In the genomic region with DNA sequence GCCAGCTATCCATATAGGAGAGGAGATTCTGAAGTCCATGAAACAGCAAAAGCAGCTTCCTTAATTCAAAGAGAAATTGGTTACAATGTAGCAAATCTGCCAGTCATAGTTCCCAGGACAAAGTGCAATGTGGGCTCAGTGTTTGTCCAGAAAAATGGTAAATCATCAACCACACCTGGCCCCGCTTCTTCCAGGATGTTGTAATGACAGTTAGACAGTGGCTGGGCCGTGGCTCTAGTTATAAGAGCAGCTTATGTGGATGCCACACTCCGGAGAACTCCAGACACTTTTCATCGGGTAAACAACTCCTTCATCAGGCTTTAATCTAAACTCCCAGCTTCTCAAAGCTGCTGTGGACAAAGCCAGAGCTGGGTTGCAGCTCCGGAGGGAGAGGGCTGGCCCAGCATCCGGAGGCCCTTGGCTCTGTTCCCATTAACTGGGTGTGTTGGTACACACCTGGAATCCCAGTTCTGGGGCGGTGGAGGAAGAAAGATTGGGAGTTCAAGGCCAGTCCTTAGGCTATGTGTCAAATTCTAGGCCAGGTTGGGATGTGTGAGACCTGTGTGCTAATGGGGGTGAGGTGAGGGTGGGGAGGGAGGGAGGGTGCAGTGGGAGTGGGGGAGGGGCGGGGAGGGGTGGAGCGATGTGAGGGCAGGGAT, we compare ENCODE assay signal across 10 mouse cellular contexts.
DNase-seq lines count a peak whose midpoint lies in the region; ATAC-seq lines count a peak whose summit lies in the region.
"Had no signal": no experiment of that assay in that cellular context is flagged by ENCODE, and none has a peak within 500 bp of the region (broad histone marks: within the 10 kb centered on the region; RNA-seq: fewer than 3 reads in every experiment).

No protein-coding gene starts in this region.

- H3K4me3 ChIP-seq in embryonic facial prominence, embryonic 15.5 days (replicated peaks), result no peak overlapping the region
- no peak overlapping the region for H3K4me3 ChIP-seq in embryonic facial prominence, embryonic 10.5 days
- H3K4me3 ChIP-seq in limb, embryonic 13.5 days, result no peak overlapping the region

- H3K4me1 ChIP-seq in embryonic facial prominence, embryonic 15.5 days, result peaks cover 6% of the 10 kb centered on the region; the same call in 1 of the 2 replicates
- H3K4me1 ChIP-seq in embryonic facial prominence, embryonic 10.5 days, result peaks cover 14% of the 10 kb centered on the region
- H3K4me1 ChIP-seq in limb, embryonic 13.5 days, result peaks cover 32% of the 10 kb centered on the region

- no peaks in the 10 kb centered on the region for H3K9me3 ChIP-seq in embryonic facial prominence, embryonic 15.5 days (replicated peaks)
- no peaks in the 10 kb centered on the region for H3K9me3 ChIP-seq in embryonic facial prominence, embryonic 10.5 days
- no peaks in the 10 kb centered on the region for H3K9me3 ChIP-seq in limb, embryonic 13.5 days

- 0 out of 2 replicates have a peak, but pooled peaks have one; percentile 19 for ATAC-seq in embryonic facial prominence, embryonic 15.5 days (ENCODE audit: insufficient number of reproducible peaks, low FRiP score, low TSS enrichment, low read depth)
- peak; percentile 61; the same call in 1 of the 2 replicates for ATAC-seq in limb, embryonic 13.5 days (ENCODE audit: low FRiP score, low read depth)

- no peaks in the 10 kb centered on the region for H3K36me3 ChIP-seq in embryonic facial prominence, embryonic 15.5 days
- H3K36me3 ChIP-seq in embryonic facial prominence, embryonic 10.5 days (replicated peaks), result no peaks in the 10 kb centered on the region
- H3K36me3 ChIP-seq in limb, embryonic 13.5 days, result no peaks in the 10 kb centered on the region

- H3K27me3 ChIP-seq in embryonic facial prominence, embryonic 15.5 days, result no peaks in the 10 kb centered on the region
- no peaks in the 10 kb centered on the region for H3K27me3 ChIP-seq in embryonic facial prominence, embryonic 10.5 days (replicated peaks; ENCODE audit: low read depth, poor library complexity, severe bottlenecking)
- no peaks in the 10 kb centered on the region for H3K27me3 ChIP-seq in limb, embryonic 13.5 days

- H3K9ac ChIP-seq in embryonic facial prominence, embryonic 15.5 days, result no peak overlapping the region
- no peak overlapping the region for H3K9ac ChIP-seq in limb, embryonic 13.5 days
- H3K9ac ChIP-seq: hindbrain, embryonic 14.5 days had no signal

- no peak for DNase-seq in embryonic facial prominence, embryonic 10.5 days (ENCODE audit: low spot score)
- DNase-seq in urinary bladder, postnatal 14 days (ENCODE audit: low spot score), result peak; percentile 34
- no peak for DNase-seq in urinary bladder, adult 2 months (ENCODE audit: low spot score)
- peak; percentile 84 for DNase-seq in yolk sac, embryonic 10.5 days (ENCODE audit: low spot score)
- DNase-seq in thymus, postnatal 25 days, result no peak
- no peak for DNase-seq in heart, adult 8-10 months (ENCODE audit: low spot score)
- DNase-seq: left cerebral cortex, postnatal 4 days had no signal

- H3K27ac ChIP-seq in embryonic facial prominence, embryonic 15.5 days (replicated peaks), result no peak overlapping the region
- H3K27ac ChIP-seq in embryonic facial prominence, embryonic 10.5 days (replicated peaks), result no peak overlapping the region
- no peak overlapping the region; the same call in 1 of the 2 replicates for H3K27ac ChIP-seq in limb, embryonic 13.5 days
- H3K27ac ChIP-seq: hindbrain, embryonic 14.5 days had no signal

- WGBS in embryonic facial prominence, embryonic 15.5 days, result 48% methylated on average over 9 of the region's 9 CpGs
- 60% methylated on average over 9 of the region's 9 CpGs for WGBS in embryonic facial prominence, embryonic 10.5 days
- 35% methylated on average over 9 of the region's 9 CpGs for WGBS in limb, embryonic 13.5 days

- H3K4me2 ChIP-seq in embryonic facial prominence, embryonic 15.5 days (replicated peaks), result no peak overlapping the region
- 0 out of 2 replicates have a peak overlapping the region, but pooled peaks have one; percentile 21 for H3K4me2 ChIP-seq in limb, embryonic 13.5 days (replicated peaks)
- H3K4me2 ChIP-seq: hindbrain, embryonic 14.5 days had no signal

Comparison
In these comparisons a context has a peak if more than half of its experiments do, and no peak if none do; other contexts are left out.
1. DNase-seq: peak in urinary bladder, postnatal 14 days (single experiment) and yolk sac, embryonic 10.5 days (single experiment); none in embryonic facial prominence, embryonic 10.5 days (single experiment), urinary bladder, adult 2 months (single experiment), thymus, postnatal 25 days (single experiment) and heart, adult 8-10 months (single experiment).